Mouse (Mus musculus): ENCODE results near the gene Lct.

- TF ChIP-seq CTCF (IDR thresholded peaks at IDR 0.05; ENCODE audit: low read depth) = no peak
- no peak for TF ChIP-seq EP300 (IDR thresholded peaks at IDR 0.05; ENCODE audit: low read depth)
These were observed 29.3 kb upstream of the Lct start for GRCm38 (mm10) chr1:128357452-128357851.

Data from heart, postnatal 0 days (tissue).